Mouse (Mus musculus) embryonic facial prominence, embryonic 11.5 days (tissue): Measurements from ENCODE around the gene Zfp423. TPM values are rescaled to one million over a fixed set of nuclear protein-coding genes. Genes with fewer than 3 reads are reported as not detected.

ENCODE experiments used
- ATAC-seq: fragments of 200-750 bp; cut with Nextera tagmentation; replicated peaks from 2 replicates; pipeline ENCODE4 v1.8.0; 2017; ENCODE audit warnings: low read depth; ENCODE audit not compliant: insufficient number of reproducible peaks, low FRiP score, low TSS enrichment
- DNase-seq: peaks from one replicate; pipeline ENCODE4 v3.0.0-alpha.2; 2015; ENCODE audit warnings: low spot score
- H3K27ac ChIP-seq: fragments of 300-500 bp; sonication (generic); replicated peaks from 2 replicates; pipeline ENCODE4 v1.5.1; 2014; ENCODE audit warnings: mild to moderate bottlenecking, low read depth, low read length, control low read depth
- H3K27me3 ChIP-seq: fragments of 300-500 bp; sonication (generic); 2 replicates; pipeline ENCODE4 v1.6.1; 2014; ENCODE audit warnings: mild to moderate bottlenecking, low read length, moderate library complexity, mixed read lengths; ENCODE audit not compliant: control insufficient read depth, insufficient read depth
- H3K36me3 ChIP-seq: fragments of 300-500 bp; sonication (generic); replicated peaks from 2 replicates; pipeline ENCODE4 v1.6.1; 2014; ENCODE audit warnings: low read depth, mild to moderate bottlenecking, low read length, moderate library complexity, mixed read lengths; ENCODE audit not compliant: control insufficient read depth, insufficient read depth
- H3K4me1 ChIP-seq: fragments of 300-500 bp; sonication (generic); 2 replicates; pipeline ENCODE4 v1.6.1; 2014; ENCODE audit warnings: low read length, mixed read lengths; ENCODE audit not compliant: control insufficient read depth, insufficient read depth
- H3K4me2 ChIP-seq: fragments of 300-500 bp; sonication (generic); 2 replicates; pipeline ENCODE4 v1.6.1; 2014; ENCODE audit warnings: low read depth, mild to moderate bottlenecking, control low read depth, low read length, moderate library complexity
- H3K4me3 ChIP-seq: fragments of 300-500 bp; sonication (generic); 2 replicates; pipeline ENCODE4 v1.5.1; 2014; ENCODE audit warnings: low read depth, low read length, control low read depth
- H3K9ac ChIP-seq: fragments of 300-500 bp; sonication (generic); replicated peaks from 2 replicates; pipeline ENCODE4 v1.6.1; 2014; ENCODE audit warnings: mild to moderate bottlenecking, control low read depth, low read length
- H3K9me3 ChIP-seq: fragments of 300-500 bp; sonication (generic); replicated peaks from 2 replicates; pipeline ENCODE4 v1.6.1; 2016; ENCODE audit warnings: mild to moderate bottlenecking, low read length, inconsistent platforms, mixed read lengths; ENCODE audit not compliant: control insufficient read depth
- WGBS: fragments of 180-500 bp; shearing (Covaris S2); extraction: QIAGEN DNeasy Blood & Tissue Kit; methylation state at CpG from one replicate; pipeline ENCODE4 v1.1.7; 2014; 5-methylcytosine and 5-hydroxymethylcytosine counted together
- polyA plus RNA-seq: library from polyadenylated mRNA; unstranded; fragments of >200 nt; fragmentation: Nextera tagmentation; extraction: Ambion mirVana; gene quantifications from 2 replicates; pipeline ENCODE4 v1.2.1, GENCODE M21; 2014

Gene Zfp423
- polyA plus RNA-seq, 1 experiment from 2014 or later: 25.4 TPM

GRCm38 (mm10) chr8:87940646-87941045, 18.7 kb downstream of the Zfp423 start:
- Histone ChIP-seq H3K9ac (no peak overlapping the region), H3K4me3 (no peak overlapping the region), H3K4me1 (peaks cover 22% of the 10 kb centered on the region), H3K4me2 (no peak overlapping the region), H3K27me3 (no peaks in the 10 kb centered on the region), H3K9me3 (no peaks in the 10 kb centered on the region), H3K27ac (no peak overlapping the region), H3K36me3 (no peaks in the 10 kb centered on the region)
- 36% methylated on average over 6 of the region's 6 CpGs for WGBS
- ATAC-seq: no peak
- DNase-seq: no peak

GRCm38 (mm10) chr8:87939308-87939936, 20.0 kb downstream of the Zfp423 start:
- Histone ChIP-seq H3K36me3 (no peaks in the 10 kb centered on the region), H3K9ac (no peak overlapping the region; the same call in 1 of the 2 replicates), H3K9me3 (no peaks in the 10 kb centered on the region), H3K4me3 (peak overlapping the region; percentile 3; the same call in 1 of the 2 replicates), H3K27me3 (no peaks in the 10 kb centered on the region), H3K4me1 (peaks cover 17% of the 10 kb centered on the region), H3K27ac (peak overlapping the region; percentile 56), H3K4me2 (peak overlapping the region; percentile 58)
- no peak for ATAC-seq
- no peak for DNase-seq
- WGBS: 4% methylated on average over 8 of the region's 8 CpGs

GRCm38 (mm10) chr8:87938351-87939232, 20.8 kb downstream of the Zfp423 start:
- WGBS: under 1% methylated on average over 20 of the region's 20 CpGs
- Histone ChIP-seq H3K27me3 (no peaks in the 10 kb centered on the region), H3K4me3 (peak overlapping the region; percentile 20), H3K4me1 (peaks cover 11% of the 10 kb centered on the region), H3K36me3 (no peaks in the 10 kb centered on the region), H3K9ac (peak overlapping the region; percentile 33), H3K9me3 (no peaks in the 10 kb centered on the region), H3K4me2 (peak overlapping the region; percentile 58), H3K27ac (peak overlapping the region; percentile 83)
- ATAC-seq: peak; percentile 90
- DNase-seq: peak; percentile 90

GRCm38 (mm10) chr8:87937211-87937610, 22.2 kb downstream of the Zfp423 start:
- Histone ChIP-seq H3K27ac (no peak overlapping the region), H3K4me2 (no peak overlapping the region), H3K4me1 (peaks cover 18% of the 10 kb centered on the region), H3K36me3 (no peaks in the 10 kb centered on the region), H3K9me3 (no peaks in the 10 kb centered on the region), H3K4me3 (no peak overlapping the region), H3K9ac (no peak overlapping the region), H3K27me3 (no peaks in the 10 kb centered on the region)
- no peak for ATAC-seq
- no peak for DNase-seq
- WGBS: 83% methylated on average over 3 of the region's 3 CpGs

GRCm38 (mm10) chr8:87935088-87935680, 24.2 kb downstream of the Zfp423 start:
- Histone ChIP-seq H3K4me2 (no peak overlapping the region), H3K27me3 (no peaks in the 10 kb centered on the region), H3K4me3 (no peak overlapping the region), H3K4me1 (peaks cover 20% of the 10 kb centered on the region), H3K36me3 (no peaks in the 10 kb centered on the region), H3K9me3 (no peaks in the 10 kb centered on the region), H3K9ac (no peak overlapping the region), H3K27ac (no peak overlapping the region)
- no peak for ATAC-seq
- WGBS: 94% methylated on average over 6 of the region's 6 CpGs
- DNase-seq: no peak

- no peak overlapping the region for H3K27ac ChIP-seq
- no peaks in the 10 kb centered on the region for H3K9me3 ChIP-seq
- no peak for DNase-seq
- no peak overlapping the region for H3K4me2 ChIP-seq
- H3K9ac ChIP-seq: no peak overlapping the region
- H3K27me3 ChIP-seq: no peaks in the 10 kb centered on the region
- peaks cover 11% of the 10 kb centered on the region for H3K4me1 ChIP-seq
- WGBS: 63% methylated on average over 13 of the region's 13 CpGs
- no peaks in the 10 kb centered on the region for H3K36me3 ChIP-seq
- ATAC-seq: no peak
- no peak overlapping the region for H3K4me3 ChIP-seq
These were observed 25.2 kb downstream of the Zfp423 start for GRCm38 (mm10) chr8:87934175-87934574.

- H3K4me1 ChIP-seq: peaks cover 11% of the 10 kb centered on the region
- WGBS: 40% methylated on average over 8 of the region's 8 CpGs
- H3K27ac ChIP-seq: no peak overlapping the region
- H3K36me3 ChIP-seq: no peaks in the 10 kb centered on the region
- DNase-seq (no peak), ATAC-seq (no peak)
- no peak overlapping the region for H3K4me2 ChIP-seq
- H3K9me3 ChIP-seq: no peaks in the 10 kb centered on the region
- H3K9ac ChIP-seq: no peak overlapping the region
- H3K27me3 ChIP-seq: no peaks in the 10 kb centered on the region
- H3K4me3 ChIP-seq: no peak overlapping the region
These were observed 25.6 kb downstream of the Zfp423 start for GRCm38 (mm10) chr8:87933752-87934151.

GRCm38 (mm10) chr8:87928857-87929256, 30.5 kb downstream of the Zfp423 start:
- Histone ChIP-seq H3K36me3 (no peaks in the 10 kb centered on the region), H3K27ac (no peak overlapping the region), H3K9me3 (no peaks in the 10 kb centered on the region), H3K9ac (no peak overlapping the region), H3K4me3 (no peak overlapping the region), H3K4me2 (no peak overlapping the region), H3K4me1 (peaks cover 16% of the 10 kb centered on the region), H3K27me3 (no peaks in the 10 kb centered on the region)
- no peak for DNase-seq
- ATAC-seq: no peak
- 18% methylated on average over 2 of the region's 2 CpGs for WGBS
